Mouse (Mus musculus) granulocyte monocyte progenitor cell, adult 5-6 weeks (primary cell): ENCODE measurements around the gene Socs4. TPM values are rescaled to one million over a fixed set of nuclear protein-coding genes. Genes with fewer than 3 reads are reported as not detected.
"Not testable (repeated sequence)": the region's sequence is repeated elsewhere in the genome, so short reads cannot be mapped to it uniquely, and the experiment has no call there.

Source experiments
- ATAC-seq: replicated peaks from 2 replicates; pipeline ENCODE4 v1.8.0; 2016; ENCODE audit warnings: mild to moderate bottlenecking, moderate TSS enrichment, inconsistent platforms; ENCODE audit not compliant: poor library complexity, severe bottlenecking
- total RNA-seq, 2 experiments: library from RNA; stranded (forward) in 1 of 2; stranded (reverse) in 1 of 2; fragments of 200-712, 200-1000 nt in 1 of 2; fragments of >200 nt in 1 of 2; fragmentation: Nextera tagmentation in 1 of 2; gene quantifications; 2 replicates each; pipeline ENCODE4 v1.2.3; 2014 to 2017

The Socs4 gene
- total RNA-seq, 2 experiments from 2014 or later: 21.7 to 30.5 TPM

- ATAC-seq: peak; percentile 59
Observed at GRCm38 (mm10) chr14:47285271-47285670, 8.5 kb downstream of the Socs4 start.

GRCm38 (mm10) chr14:47286215-47286614 lies 9.5 kb downstream of the Socs4 start:
- no peak for ATAC-seq

DNA sequence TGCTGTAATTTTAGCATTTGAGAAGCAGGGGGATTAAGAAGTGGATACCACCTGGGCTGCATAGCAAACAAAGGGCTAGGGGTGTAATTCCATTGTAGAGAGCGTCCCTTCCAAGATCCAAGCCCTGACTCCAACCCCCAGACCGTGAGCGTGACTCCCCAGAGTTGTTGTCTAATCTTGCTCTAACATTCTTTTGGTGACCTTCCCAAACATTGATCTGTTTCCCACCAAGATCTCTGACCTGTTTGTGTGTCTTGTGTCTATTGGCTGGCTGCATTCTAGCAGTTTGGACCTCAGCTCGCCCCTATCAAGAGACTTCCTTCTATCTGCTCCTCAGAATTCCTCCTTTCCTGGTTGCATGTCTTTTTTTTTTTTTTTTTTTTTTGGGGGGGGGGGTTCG lies 10.3 kb downstream of the Socs4 start:
- ATAC-seq: no peak

GRCm38 (mm10) chr14:47291772-47292171 lies 15.0 kb downstream of the Socs4 start:
- ATAC-seq: no peak

DNA sequence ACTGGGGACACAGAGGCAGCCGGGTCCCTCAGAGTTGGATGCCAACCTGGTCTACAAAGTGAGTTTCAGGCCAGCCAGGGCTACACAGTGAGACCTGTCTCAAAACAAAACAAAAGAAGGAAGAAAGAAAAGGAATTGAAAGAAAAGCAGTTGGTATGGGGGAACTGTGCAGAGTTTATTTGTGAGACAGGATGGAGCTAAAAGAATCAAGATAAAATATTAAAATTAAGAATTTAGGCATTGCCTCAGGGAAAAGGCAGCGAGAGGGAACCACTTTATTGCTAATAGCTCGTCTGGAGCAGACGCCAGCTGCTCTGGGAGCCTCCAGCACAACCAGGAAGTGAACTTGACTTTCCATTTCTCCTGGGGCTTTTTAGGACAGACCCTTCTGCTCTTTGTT lies 17.4 kb downstream of the Socs4 start:
- 0 out of 2 replicates have a peak, but pooled peaks have one; percentile 3 for ATAC-seq

DNA sequence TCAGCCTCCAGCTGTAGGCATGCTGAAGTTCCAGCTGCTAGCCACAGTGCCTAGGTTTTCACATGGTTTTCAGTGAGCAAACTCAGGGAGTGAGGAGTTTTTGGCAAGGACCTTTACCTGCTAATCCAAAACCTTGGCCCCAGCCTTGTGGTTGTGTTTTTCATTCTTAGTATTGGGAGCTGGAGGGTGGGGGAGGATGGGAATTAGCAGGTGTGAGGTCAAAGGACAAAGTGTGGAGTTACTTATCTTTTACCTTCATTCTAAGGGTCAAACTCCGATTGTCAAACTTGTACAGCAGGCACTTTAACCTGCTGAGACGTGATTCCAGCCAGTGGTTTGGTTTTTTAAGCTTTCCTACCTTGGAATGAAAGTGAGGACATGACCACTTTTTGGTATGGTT lies 19.5 kb downstream of the Socs4 start:
- ATAC-seq: no peak

GRCm38 (mm10) chr14:47297785-47298407 lies 21.2 kb downstream of the Socs4 start, which contains the start of gene Mapk1ip1l:
Gene Mapk1ip1l, plus strand, starts transcription at chr14:47298266.
- ATAC-seq: peak; percentile 95

GRCm38 (mm10) chr14:47298408-47298792 lies 21.7 kb downstream of the Socs4 start:
- ATAC-seq: peak; percentile 12

GRCm38 (mm10) chr14:47298819-47299261 lies 22.1 kb downstream of the Socs4 start:
- peak; percentile 35 for ATAC-seq

DNA sequence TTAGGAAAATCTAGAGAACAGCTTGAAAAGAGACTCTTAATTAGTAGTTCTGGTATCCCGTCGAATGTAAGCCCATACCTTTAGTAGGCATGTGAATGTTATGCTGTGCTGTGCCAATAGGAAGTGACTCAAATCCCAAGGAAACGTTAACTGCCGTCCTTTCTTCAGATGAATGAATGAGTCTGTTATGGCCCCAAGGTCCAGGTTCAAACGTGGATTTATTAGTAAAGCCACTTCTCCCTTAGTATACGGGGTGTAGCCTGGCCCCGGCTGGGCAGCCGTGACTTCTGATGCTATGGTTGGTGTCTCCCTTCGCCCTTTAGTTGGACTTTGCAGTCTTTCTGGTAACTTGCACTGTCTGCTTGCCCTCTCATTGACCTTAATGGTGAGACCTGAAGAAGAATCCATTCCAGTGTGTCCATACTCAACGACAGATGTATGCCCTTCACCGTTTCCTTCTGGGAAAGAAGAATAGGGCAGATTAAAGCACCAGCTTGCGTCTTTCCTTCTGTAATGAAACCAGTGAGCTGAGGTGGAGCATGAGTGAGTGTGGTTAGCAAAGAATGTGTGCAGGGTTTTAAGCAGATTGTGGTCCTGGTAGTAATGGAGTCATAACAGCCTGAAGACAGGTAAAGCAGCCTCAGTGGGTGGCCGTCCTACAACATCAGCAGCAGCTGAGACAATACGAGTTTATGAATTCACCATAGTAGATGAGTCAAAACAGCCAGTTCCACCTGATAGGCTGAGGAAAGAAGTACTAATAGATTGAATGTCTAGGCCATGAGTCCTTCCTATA lies 26.4 kb downstream of the Socs4 start:
- no peak for ATAC-seq

DNA sequence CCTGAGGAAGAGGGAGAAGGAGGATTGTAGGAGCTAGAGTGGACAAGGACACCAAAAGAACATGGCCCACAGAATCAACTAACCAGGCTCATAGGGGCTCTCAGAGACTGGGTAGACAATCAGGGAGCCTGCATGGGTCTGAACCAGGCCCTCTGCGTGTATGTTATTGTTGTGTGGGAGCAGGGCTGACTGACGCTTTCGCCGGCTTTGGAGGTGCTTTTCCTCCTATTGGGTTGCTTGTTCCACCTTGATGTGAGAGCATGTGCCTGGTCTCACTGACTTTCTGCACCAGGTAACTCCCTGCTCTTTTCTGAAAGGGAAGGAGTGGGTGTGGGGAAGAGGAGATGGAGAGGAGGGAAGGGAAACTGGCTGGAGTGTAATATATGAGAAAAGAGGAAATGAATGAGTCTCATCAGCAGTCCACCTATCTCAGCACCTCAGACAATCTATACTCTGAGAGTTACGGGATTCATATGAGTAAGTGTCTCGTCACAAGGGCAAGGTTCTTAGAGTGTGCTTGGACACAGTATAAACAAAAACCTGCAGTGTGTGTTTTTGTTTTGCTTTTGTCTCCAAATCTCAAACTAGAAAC lies 28.2 kb downstream of the Socs4 start:
- ATAC-seq: peak; percentile 77

GRCm38 (mm10) chr14:47305933-47306332 lies 29.2 kb downstream of the Socs4 start:
- no peak for ATAC-seq

DNA sequence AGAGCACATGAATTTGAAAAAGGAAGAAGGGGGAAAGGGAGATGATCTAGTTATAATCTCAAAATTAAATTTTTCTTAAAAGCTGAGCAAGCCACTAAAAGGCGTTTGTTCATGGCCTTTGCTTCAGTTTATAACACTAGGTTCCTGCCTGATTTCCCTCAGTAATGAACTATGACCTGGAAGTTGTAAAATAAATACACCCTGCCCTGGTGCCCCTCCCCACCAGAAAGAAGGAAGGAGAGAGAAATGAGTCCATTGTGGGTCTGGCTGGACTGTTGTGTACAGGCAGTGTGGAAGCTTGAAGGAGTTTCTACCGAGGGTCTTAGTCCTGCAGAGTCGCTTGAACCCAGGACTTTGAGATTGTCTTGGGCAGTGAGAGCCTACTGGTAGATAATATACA lies 30.9 kb downstream of the Socs4 start:
- ATAC-seq: no peak

DNA sequence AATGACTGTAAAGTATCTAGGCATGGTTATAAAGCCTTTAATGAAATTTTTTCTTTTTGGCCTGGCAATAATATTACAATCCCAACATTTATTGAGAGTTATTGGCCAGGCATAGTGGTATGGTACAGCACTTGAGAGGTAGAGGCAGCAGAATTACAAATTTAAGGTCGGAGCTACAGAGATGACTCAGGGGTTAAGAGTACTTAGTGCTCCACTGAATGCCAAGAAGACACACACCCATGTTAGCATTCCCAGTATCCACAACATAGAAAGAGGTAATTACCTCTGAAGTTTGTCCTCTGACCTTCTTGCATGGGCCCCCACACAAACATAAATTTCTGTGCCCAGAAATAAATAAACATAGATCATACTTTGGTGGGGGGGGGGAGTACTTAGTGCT lies 32.3 kb downstream of the Socs4 start:
- ATAC-seq: no peak

- no peak for ATAC-seq
Observed at GRCm38 (mm10) chr14:47310342-47311181, 33.8 kb downstream of the Socs4 start.

DNA sequence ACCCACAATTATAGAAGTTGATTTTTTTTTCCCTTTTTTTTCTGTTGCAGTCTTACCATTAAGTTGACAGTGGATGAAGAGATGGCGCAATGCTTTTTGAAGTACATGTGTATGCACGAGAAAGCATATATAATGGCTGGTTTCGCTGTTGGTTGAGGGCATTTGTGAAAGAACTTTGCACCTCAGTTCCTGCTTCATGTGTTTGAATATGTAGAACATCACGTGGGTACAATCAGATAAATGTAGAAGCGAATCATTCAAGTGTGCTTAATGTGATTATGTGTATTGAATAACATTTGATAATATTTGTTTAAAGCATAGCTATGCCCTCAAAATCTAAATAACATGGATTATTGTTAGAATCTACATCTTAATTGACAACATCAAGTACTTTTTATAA lies 42.6 kb downstream of the Socs4 start:
- ATAC-seq: no peak

DNA sequence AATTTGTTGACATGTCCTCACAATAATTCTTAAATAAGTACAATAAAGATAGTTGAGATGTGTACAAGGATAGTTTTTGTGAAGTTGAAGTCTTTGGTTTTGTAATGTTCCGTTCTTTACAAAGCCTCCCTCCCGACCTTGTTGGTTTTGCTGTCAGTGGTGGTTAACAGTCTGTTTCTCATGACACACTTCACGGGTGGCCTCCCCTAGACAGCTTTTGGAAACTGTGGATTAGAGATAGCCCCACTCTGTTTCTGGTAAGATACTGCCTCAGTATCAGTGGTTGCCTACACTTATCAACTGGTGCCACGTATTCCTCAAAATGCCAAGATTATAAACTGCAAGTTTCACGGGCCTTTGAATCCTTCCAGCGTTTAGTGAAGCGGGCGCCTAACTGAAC lies 44.9 kb downstream of the Socs4 start:
- not testable (repeated sequence) for ATAC-seq

DNA sequence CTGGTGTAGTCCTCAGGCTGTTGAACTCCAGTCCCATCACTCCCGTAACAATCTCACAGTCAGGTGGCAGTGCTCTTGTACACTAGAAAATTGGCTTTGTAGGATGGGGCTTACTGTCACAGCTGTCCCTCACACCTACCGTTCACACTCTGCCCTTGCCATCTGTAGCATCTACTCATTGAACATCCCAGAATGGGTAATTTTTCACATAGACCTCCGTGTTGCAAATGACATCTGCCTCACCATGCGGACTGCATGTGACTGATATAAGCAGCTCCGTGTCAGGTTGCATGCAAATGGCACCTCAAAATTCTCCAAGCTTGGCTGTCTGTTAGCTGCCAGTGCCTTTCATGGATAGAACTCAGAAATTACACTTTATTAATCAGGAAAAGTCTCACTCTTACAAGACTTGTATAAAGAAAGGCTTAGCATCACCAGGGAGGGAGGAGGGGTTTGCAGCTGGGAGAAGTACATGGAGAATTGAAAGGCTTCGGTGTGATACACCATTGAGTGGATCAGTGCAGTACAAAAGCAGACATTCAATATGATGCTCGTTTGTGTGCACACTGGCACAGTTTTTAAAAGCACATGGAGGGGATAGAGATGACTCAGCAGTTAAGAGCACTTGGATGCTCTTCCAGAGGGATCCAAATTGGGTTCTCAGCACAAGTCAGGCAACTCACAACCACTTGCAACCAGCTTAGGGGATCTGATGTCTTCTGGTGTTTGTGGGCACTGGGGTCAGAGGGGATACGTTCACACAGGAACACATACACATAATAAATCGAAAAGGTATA lies 49.4 kb downstream of the Socs4 start:
- no peak for ATAC-seq

- peak; percentile 93 for ATAC-seq
Observed at GRCm38 (mm10) chr14:47327347-47327746, 50.6 kb downstream of the Socs4 start.

DNA sequence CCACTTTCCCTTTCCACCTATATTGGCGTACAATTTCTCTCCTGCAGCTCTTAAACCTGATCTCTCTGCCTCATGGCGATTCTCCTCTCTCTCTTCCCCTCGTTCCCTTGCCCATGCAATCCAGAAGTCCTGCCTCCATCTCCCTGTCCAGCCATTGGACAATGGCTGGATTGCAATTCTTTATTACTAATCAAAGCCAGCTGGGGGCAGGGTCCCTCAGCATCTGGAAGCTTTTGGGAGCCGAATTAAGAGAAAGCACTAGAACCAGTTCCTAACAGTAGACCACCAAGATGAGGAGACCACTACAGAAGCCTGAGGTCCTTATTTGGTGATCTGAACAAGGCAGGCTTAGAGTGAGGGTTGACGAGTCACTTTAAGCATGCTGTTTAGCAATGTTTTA lies 55.2 kb downstream of the Socs4 start:
- no peak for ATAC-seq
